In the genomic region with DNA sequence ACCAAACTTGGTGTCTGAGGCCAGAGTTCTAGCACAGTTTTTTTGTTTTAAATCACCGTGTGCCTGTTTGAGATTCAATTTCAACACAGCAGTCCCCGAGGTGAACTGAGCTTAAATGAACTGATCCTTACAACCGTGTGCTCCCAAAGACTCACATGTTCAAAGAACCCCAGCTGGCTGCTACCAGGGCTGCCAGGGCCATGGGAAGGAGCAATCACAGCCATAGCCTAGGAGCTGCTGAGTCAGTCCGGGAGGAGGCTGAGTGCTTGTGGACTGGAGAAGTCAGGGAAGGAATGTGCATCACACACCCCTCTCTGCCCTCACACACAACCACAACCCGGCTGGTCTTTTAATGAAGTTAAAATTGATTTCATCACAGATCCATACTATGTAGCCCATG, we compare ENCODE assay signal across 21 mouse cellular contexts.
A peak's percentile ranks its signal among the peaks of the same experiment; 100 is the strongest.
DNase-seq lines count a peak whose midpoint lies in the region; ATAC-seq lines count a peak whose summit lies in the region.
"Had no signal": no experiment of that assay in that cellular context is flagged by ENCODE, and none has a peak within 500 bp of the region (broad histone marks: within the 10 kb centered on the region; RNA-seq: fewer than 3 reads in every experiment).

No protein-coding gene starts in this region.

- H3K27ac ChIP-seq in midbrain, embryonic 11.5 days (ENCODE audit: low read depth, low read length) = no peak overlapping the region
- H3K27ac ChIP-seq in midbrain, embryonic 16.5 days (ENCODE audit: low read length) = no peak overlapping the region
- H3K27ac ChIP-seq in limb, embryonic 10.5 days = peak overlapping the region; percentile 17; the same call in 1 of the 2 replicates
- H3K27ac ChIP-seq: embryonic facial prominence, embryonic 12.5 days; gastrocnemius, adult 2 months; kidney, embryonic 15.5 days; liver, embryonic 13.5 days; midbrain, embryonic 13.5 days had no signal

- no peaks in the 10 kb centered on the region for H3K27me3 ChIP-seq in midbrain, embryonic 11.5 days (ENCODE audit: control insufficient read depth, insufficient read depth, low read length)
- no peaks in the 10 kb centered on the region for H3K27me3 ChIP-seq in midbrain, embryonic 16.5 days (ENCODE audit: control insufficient read depth, insufficient read depth, low read depth, low read length)
- no peaks in the 10 kb centered on the region for H3K27me3 ChIP-seq in limb, embryonic 10.5 days (ENCODE audit: low read depth, poor library complexity, severe bottlenecking)
- H3K27me3 ChIP-seq: embryonic facial prominence, embryonic 12.5 days; kidney, embryonic 15.5 days; liver, embryonic 13.5 days; midbrain, embryonic 13.5 days had no signal

- H3K9ac ChIP-seq in midbrain, embryonic 11.5 days (ENCODE audit: low read length) = no peak overlapping the region
- H3K9ac ChIP-seq in midbrain, embryonic 16.5 days (ENCODE audit: low read depth, low read length) = no peak overlapping the region
- H3K9ac ChIP-seq: embryonic facial prominence, embryonic 12.5 days; kidney, embryonic 15.5 days; liver, embryonic 13.5 days; lung, embryonic 14.5 days; midbrain, embryonic 13.5 days had no signal

- DNase-seq in midbrain, embryonic 11.5 days (ENCODE audit: low spot score, missing footprints) = peak; percentile 73
- DNase-seq in embryo, embryonic 11 days = peak; percentile 34
- DNase-seq in limb, embryonic 10.5 days (ENCODE audit: low spot score) = peak; percentile 34
- DNase-seq in cerebellum, postnatal 25 days = no peak
- DNase-seq in ovary, postnatal 36 days (ENCODE audit: low spot score) = no peak
- DNase-seq in gastrocnemius, adult 8-10 months (ENCODE audit: low spot score in 2 of 2) = no peak
- DNase-seq: adrenal gland, adult 8-10 months; B cell, adult 2 months; gastrocnemius, adult 2 months; heart, postnatal 36 days; liver, embryonic 13.5 days; lung, embryonic 14.5 days; lung, postnatal 4 days; thymus, postnatal 36 days had no signal

- WGBS in midbrain, embryonic 11.5 days = 41% methylated on average over 5 of the region's 5 CpGs
- WGBS in midbrain, embryonic 16.5 days = 47% methylated on average over 5 of the region's 5 CpGs
- WGBS in limb, embryonic 10.5 days = 54% methylated on average over 5 of the region's 5 CpGs

- no peak for ATAC-seq in midbrain, embryonic 11.5 days (ENCODE audit: low FRiP score)
- ATAC-seq in midbrain, embryonic 16.5 days = no peak
- ATAC-seq: hindbrain, embryonic 16.5 days; intestine, postnatal 0 days; midbrain, embryonic 13.5 days had no signal

- no peaks in the 10 kb centered on the region for H3K9me3 ChIP-seq in midbrain, embryonic 11.5 days (ENCODE audit: control insufficient read depth, low read length)
- H3K9me3 ChIP-seq in midbrain, embryonic 16.5 days (replicated peaks; ENCODE audit: control insufficient read depth, low read length, poor library complexity, severe bottlenecking) = no peaks in the 10 kb centered on the region
- H3K9me3 ChIP-seq in limb, embryonic 10.5 days (replicated peaks) = no peaks in the 10 kb centered on the region
- H3K9me3 ChIP-seq: embryonic facial prominence, embryonic 12.5 days; kidney, embryonic 15.5 days; liver, embryonic 13.5 days; midbrain, embryonic 13.5 days had no signal

- no peak overlapping the region for H3K4me2 ChIP-seq in midbrain, embryonic 11.5 days
- no peak overlapping the region for H3K4me2 ChIP-seq in midbrain, embryonic 16.5 days (ENCODE audit: low read length)
- H3K4me2 ChIP-seq: embryonic facial prominence, embryonic 12.5 days; kidney, embryonic 15.5 days; liver, embryonic 13.5 days; lung, embryonic 14.5 days; midbrain, embryonic 13.5 days had no signal

- H3K4me3 ChIP-seq in midbrain, embryonic 11.5 days (ENCODE audit: low read depth, low read length) = no peak overlapping the region
- no peak overlapping the region for H3K4me3 ChIP-seq in midbrain, embryonic 16.5 days (ENCODE audit: low read depth, low read length)
- H3K4me3 ChIP-seq in limb, embryonic 10.5 days = no peak overlapping the region
- H3K4me3 ChIP-seq: embryonic facial prominence, embryonic 12.5 days; gastrocnemius, adult 2 months; kidney, embryonic 15.5 days; liver, embryonic 13.5 days; midbrain, embryonic 13.5 days; myocyte had no signal

- H3K4me1 ChIP-seq in midbrain, embryonic 11.5 days (ENCODE audit: control insufficient read depth, insufficient read depth, low read length) = peaks cover 2% of the 10 kb centered on the region; the same call in 1 of the 2 replicates
- H3K4me1 ChIP-seq in midbrain, embryonic 16.5 days (ENCODE audit: control insufficient read depth, insufficient read depth, low read length) = no peaks in the 10 kb centered on the region
- peaks cover 6% of the 10 kb centered on the region for H3K4me1 ChIP-seq in limb, embryonic 10.5 days
- H3K4me1 ChIP-seq: kidney, embryonic 15.5 days; liver, embryonic 13.5 days had no signal

- H3K36me3 ChIP-seq in midbrain, embryonic 11.5 days (ENCODE audit: control insufficient read depth, insufficient read depth, low read length) = no peaks in the 10 kb centered on the region
- no peaks in the 10 kb centered on the region for H3K36me3 ChIP-seq in midbrain, embryonic 16.5 days (ENCODE audit: control insufficient read depth, insufficient read depth, low read length)
- no peaks in the 10 kb centered on the region for H3K36me3 ChIP-seq in limb, embryonic 10.5 days
- H3K36me3 ChIP-seq: embryonic facial prominence, embryonic 12.5 days; kidney, embryonic 15.5 days; liver, embryonic 13.5 days; midbrain, embryonic 13.5 days had no signal

Comparison
In these comparisons a context has a peak if more than half of its experiments do, and no peak if none do; other contexts are left out.
1. DNase-seq: peak in midbrain, embryonic 11.5 days (single experiment), embryo, embryonic 11 days (single experiment) and limb, embryonic 10.5 days (single experiment); none in cerebellum, postnatal 25 days (0 of 2), ovary, postnatal 36 days (single experiment) and gastrocnemius, adult 8-10 months (0 of 2).